Comparison of ENCODE assay signal across 1 mouse cellular context in the genomic region with DNA sequence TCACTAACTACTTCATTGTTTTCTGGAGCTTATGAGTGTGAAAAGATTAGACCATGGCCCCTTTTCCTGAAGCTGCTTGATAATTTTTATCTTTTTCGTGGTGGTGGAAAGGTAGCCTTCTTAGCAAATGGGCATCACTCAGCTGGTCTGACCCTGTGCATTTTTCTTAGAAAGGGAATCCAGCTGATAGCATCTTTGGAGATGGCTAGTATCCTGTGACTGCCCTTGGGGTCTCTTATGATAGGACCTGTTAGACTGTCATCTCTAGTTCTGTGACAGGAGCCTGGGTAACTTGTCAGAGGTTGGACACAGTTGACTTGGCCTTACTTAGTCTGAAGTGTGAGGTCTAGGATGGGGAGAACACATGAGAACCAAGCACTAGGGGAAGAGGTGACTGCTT.
TF ChIP-seq lines count a peak whose summit lies in the region.

No protein-coding gene starts in this region.

TF ChIP-seq in MEL, 35 proteins besides CTCF, POLR2A, EP300 and RAD21 (continued from another document):
- no peak for TF ChIP-seq ZKSCAN1 (IDR thresholded peaks at IDR 0.05; ENCODE audit: low read depth, low read length)
TF ChIP-seq in MEL: peak in this region for 1.
